Mouse (Mus musculus): Measurements from ENCODE around the gene Efna1.

The Efna1 gene

GRCm38 (mm10) chr3:89280606-89281511, at the start of gene Efna1:
Efna1 (minus strand) TSS chr3:89281142.
- DNase-seq (ENCODE audit: low read depth) = no peak

DNA sequence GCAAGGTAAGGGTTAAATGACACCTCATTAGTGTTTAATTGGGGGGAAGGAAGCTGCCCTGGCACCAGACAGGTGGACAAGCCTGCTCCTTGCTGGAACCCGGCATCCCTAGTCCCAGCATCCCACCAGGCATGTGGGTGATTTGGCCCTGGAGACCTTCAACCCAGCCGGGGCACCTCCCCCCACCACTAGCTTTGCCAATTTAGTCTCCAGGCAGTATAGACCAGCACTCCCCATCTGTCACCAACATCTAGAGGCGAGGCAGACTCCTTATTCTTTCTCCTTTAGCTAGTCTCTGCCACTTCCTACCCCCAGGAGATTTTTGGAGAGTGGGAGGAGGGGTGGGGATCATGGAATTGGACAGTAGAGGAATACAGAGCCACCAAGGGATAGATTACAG, 49.4 kb upstream of the Efna1 start:
- DNase-seq (ENCODE audit: low read depth) = no peak

DNA sequence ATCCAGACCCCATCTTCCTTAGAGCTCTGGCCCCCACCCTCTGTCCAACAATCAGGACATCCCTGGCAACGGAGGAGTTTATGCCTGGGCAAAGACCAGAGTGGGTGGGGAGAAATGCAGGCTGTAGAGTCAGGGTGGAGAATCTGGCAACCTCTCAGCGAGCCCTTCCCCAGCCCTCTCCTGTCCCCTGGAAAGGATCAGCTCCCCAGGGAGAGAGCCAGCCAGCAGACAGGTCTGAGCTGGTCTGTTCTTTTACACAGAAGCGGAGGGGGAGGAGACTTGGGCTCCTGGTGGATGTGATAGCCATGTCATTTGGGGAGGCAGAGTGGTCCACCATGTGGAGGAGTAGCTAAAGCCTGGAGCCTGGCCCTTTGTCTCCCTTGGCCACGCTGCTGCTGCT, 47.7 kb upstream of the Efna1 start:
- DNase-seq (ENCODE audit: low read depth) = no peak

DNA sequence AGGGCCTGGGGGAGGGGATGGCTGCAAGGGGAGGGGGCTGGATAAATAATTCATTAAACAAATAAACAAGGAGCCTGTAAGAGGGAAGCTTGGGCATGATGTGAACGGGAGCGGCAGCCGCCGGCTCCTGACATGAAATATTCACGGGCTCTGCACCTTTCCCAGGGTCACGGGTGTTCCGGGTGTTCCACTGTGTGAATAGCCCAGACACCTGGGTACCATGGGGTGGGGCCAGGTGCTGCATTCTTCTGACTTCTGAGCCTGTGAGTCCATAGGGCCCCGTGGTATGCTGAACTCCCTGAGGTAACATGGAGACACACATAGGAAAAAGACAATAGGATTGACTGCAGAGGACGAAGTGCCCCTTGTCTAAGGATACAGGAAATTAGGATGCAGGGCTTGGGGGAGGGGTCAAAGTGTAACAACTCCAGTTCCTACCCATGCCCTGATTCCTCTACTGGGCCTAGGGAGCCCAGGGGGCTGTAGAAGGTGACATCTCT, 46.5 kb upstream of the Efna1 start:
- no peak for DNase-seq (ENCODE audit: low read depth)

- no peak for DNase-seq (ENCODE audit: low read depth)
Measured at GRCm38 (mm10) chr3:89325882-89326281, 44.9 kb upstream of the Efna1 start.

DNA sequence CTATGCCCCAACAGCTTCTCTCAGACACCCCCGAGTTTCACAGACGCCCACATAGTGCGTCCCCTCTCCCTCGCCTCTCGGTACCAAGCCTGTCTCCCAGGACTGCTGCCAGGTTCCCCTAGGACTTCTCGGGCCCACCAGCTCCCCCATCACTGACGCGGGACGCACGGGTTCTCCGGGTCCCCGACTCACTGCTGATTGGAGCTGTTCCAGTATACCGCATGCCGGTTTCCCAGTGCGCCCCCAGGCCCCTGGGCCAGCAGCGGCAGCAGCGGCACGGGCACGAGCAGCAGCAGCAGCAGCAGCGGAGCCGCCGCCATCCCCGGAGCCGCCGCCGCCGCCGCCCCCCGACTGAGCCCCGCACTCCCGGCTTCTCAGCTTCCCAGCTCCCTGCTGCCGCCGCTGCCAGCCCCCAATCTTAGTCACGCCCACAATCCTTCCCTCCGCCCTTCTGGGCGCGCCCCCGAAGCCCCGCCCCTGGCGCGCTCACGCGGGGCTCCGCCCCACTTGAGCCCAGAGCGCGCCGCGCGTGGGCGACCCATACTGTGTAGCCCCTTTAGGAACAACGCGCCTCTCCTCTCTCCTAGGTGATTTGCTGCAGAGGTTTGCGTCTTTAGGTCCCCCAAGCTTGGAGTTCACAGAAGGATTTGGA, 41.7 kb upstream of the Efna1 start, which contains the start of gene Efna3:
TSS of gene Efna3 (minus strand) at position 452 of the 652 bp plus-strand sequence.
- no peak for DNase-seq (ENCODE audit: low read depth)

DNA sequence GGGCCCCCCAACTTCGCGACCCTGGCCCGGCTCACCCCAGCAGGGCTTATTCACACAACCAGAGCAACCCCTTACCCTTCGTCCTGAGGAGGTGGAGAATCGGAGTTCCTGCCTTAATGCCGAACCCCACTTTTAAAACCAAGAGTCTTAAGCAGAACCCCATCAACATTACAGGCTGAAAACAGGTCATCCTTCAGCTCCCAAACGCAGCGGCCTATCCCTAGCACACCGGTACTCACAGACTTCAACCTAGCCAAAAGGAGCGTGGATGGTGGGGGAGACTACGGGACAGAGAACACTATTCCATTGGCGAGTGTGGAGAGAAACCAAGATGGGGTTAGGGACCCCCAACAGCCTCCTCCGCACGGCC, 41.2 kb upstream of the Efna1 start:
- no peak for DNase-seq (ENCODE audit: low read depth)

DNA sequence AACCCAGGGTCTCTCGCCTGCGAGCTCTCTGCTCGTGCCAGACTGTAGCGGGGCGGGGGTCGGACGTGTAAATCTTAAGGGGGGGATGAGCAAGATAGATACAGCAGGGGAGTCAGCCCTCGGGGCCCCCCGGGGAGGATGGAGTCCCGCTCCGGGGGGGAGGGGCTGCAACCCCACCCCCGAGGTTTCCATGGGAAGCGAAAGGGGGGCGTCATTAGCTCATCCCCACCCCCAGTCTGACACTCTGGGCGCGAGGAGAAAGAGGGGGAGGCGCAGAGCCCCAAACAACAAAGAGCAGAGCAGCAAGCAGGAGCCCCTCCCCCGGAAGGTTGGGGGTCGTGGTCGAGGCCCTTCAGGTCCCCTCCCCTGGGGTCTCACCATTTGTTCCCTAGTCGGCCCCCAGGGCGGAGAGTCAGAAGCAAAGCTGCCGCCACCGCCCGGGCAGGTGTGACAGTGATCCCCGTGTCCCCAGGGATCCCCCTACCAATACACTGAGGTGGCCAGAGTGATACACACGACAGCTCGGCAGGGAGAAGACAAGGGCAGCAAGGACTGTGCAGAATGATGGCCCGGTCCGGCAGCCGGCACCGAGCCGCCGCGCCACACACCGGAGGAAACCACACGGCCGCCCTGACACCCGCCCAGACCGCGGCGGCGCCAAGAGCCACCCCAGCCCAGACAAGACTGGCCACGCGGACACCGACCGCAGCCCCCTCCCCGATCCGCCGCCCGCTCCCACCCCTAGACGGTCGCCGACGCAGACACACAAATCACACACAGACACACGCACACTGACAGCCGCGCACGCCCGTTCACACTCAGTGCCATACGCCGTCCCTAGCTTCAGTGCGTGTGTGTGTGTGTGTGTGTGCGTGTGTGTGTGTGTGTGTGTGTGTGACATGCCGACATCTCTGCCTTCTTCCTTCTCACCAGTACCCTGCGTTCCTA, 40.5 kb upstream of the Efna1 start:
- DNase-seq (ENCODE audit: low read depth) = no peak

DNA sequence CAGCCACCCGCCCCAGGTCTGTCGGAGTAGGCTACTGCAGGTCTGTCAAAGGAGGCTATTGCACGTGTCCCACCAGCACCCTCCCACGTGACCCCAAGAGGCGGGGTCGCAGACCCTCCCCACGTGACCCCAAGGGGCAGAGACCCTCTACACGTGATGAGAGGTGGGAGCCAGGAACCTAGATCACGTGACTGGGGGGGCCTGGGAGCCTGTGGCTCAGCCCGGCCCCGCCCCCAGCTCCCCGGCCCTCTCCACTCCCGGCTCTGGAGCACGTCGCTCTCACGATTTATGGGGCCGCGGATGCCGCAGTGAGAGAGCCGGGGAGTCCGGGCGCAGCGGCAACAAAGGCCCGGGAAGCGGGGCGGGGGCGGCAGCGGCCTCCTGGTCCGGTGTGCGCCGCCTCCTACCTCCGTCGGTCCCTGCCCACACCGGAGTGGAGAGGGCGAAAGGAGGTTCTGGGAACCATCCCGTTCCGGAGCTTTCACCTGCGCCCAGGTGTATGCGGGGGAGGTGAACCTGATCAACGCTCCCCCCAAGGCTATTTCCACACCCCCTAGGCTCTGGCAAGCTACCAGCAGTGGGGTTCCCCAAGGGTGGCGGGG, 39.7 kb upstream of the Efna1 start:
- no peak for DNase-seq (ENCODE audit: low read depth)

GRCm38 (mm10) chr3:89319591-89320350, 38.8 kb upstream of the Efna1 start:
- DNase-seq (ENCODE audit: low read depth) = no peak

DNA sequence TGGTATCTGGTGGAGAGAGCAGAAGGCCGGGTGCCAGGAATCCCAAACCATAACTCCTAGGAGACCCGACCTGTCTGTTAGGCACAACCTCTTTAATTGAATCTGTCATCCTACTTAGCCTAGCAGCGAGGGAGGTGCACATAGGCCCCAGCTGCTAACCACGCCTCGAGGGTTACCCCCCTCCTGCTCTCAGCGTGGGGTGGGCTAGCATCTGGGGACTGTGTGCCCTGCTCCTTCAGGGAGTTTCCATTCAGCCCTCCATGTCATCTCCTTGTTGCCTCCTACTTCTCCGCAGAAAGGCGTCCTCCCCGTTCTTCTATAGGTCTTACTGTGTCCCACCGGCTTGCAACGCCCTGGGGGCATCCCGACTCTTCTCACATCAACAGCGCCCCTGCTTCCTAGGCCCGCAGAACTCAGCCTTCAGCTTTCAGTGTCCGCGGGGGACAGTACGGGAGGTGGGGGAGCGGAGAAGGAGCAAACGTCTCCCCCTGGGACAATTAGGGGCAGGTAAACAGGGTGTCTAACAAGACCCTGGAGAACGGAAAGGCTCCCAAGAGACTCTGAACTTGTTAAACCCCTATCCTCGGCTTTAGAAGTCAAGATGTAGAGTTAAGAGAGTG, 38.1 kb upstream of the Efna1 start:
- DNase-seq (ENCODE audit: low read depth) = no peak

GRCm38 (mm10) chr3:89318316-89318715, 37.4 kb upstream of the Efna1 start:
- DNase-seq (ENCODE audit: low read depth) = no peak

DNA sequence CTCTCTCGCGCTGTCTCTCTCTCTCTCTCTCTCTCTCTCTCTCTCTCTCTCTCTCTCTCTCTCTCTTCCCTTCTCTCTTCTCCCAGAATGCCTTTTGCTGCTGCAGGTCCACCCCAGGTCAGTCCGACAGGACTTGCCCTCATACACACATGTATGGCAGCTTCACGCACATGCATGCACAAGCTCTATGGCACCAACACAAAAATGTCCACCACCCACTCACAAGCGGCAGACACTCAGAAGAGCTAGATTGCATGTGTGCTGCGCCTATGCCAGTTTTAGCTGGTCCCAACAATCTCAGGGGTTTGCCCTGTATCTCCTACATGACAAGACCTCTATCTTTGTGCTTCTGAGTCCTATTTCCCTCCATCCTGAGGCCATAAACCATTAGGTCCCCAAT, 36.3 kb upstream of the Efna1 start:
- no peak for DNase-seq (ENCODE audit: low read depth)

DNA sequence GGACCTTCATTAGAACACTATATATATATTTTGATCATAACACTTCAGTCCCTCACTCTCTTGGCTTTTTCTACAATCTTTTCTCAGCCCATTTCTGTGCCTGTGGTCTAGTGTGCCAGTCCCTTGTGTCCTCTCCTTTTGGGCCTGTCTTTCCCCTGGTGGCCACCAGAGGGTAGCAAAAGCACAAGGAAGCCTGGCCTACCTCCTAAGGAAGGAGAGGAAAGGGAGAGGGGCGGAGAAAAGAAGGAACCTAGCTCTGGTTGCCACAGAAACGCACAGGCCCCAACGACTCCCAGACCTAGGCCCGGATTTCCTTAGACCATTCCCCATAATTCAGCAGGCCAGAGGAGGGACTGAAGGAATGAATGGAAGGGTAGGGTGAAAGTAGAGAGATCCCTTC, 35.9 kb upstream of the Efna1 start:
- no peak for DNase-seq (ENCODE audit: low read depth)

DNA sequence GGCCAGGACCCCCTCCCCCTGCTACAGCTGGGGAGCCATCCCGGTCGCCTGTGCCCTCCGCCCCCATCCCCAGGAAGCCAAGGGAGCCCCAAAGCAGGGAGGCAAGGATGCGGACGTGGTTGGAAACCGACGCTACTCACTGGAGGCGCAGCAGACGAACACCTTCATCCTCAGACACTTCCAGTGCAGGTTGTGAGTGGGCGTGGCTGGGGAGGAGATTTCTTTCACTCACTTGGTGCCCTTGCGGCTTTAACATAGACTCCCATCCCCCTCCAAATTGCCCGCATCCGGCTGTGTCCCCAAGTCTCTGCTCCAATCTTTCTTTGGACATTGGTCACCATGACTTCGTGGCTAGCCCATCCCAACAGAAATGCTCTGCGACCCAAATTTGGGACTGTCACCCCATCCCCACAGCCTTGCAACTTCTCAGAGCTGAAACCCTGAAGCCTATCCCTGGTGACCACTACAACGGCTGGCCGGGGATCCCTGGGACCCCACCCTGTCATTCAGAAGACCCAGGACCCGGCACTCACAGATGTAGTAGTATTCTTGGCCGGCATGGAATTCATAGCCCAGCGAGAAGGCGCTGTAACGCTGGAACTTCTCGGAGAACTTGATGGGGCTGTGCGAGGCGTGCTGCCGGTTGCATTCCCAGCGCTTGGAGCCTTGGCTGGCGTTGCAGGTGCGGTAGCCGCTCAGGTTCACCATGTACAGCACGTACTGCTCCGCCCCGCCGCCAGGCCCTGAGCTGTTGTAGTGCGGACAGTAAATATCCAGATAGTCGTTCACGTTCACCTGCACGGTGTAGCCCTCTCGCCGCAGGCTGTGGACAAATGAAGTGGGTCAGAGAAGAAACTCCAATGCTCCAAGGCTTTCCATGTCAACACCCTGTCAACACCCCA, 35.2 kb upstream of the Efna1 start:
- DNase-seq (ENCODE audit: low read depth) = no peak

DNA sequence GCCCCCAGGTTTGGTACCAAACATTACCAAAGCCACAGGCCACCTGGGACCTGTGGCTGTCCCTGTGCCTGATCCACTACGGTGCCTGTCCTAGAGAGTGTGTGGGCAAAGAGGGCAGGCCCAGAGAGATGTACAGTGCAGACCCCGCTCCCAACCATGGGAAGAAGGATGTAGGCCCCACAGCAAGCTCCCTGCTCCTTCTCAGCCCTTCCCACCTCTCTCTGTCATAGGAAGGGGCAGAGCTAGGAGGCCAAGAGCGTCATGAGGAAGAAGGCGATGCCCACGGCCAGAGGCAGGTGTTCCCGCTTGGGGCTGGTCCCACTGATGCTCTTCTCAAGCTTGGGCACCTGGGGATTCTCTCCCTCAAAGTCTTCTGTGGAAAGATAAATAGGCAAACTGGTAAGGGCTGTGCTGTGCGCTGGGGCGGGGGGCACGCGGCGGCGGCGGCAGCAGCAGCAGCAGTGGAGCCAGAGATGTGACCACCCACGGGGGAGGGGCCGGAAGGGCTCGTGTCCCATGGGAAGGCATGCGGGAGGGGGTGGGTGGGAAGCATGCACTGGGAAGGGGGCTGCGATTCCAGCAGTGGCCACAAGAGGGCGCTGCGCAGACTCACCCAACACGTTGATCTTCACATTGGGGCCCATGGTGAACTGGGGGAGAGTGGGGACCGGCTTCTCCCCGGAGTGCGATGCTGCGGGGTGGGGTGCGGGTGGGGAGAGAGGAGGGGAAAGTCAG, 34.4 kb upstream of the Efna1 start:
- no peak for DNase-seq (ENCODE audit: low read depth)

DNA sequence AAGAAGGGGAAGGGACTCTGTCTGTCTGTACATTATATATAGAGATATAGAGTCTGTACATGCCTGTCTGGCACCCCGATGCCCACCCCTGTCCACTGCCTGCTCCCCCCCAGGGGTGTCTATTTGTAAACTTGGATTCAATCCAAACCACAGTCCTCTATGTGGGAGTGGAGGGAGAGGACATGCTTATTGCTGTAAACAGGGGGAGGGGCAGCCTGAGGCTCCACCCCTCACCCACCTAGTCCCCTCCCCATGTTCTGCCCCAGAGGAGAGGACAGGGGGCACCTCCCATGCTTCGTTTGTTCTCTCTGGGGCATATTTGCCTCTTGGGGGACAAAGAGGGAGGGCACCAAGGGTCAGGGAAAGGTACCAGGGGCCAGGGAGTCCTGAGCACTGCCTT, 33.8 kb upstream of the Efna1 start:
- no peak for DNase-seq (ENCODE audit: low read depth)

DNA sequence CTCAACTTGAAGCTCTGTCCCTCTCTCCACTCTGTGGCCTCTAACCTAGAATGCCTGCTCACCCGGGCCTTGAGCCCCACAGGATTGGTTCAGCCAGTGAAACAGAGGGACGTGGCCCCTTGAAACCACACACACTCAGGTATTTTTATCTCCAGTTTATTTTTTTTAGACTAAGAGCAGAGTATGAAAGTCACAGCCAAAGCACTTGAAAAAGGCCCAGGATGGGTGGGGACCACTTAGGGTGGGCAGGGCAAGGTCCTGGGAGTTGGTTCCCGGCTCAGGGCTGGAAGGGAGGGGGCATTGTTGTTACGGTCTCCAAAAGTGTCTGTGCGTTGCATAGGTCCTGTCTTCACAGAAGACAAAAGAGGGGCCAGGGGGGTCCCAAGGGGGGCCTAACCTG, 33.4 kb upstream of the Efna1 start:
- DNase-seq (ENCODE audit: low read depth) = no peak

DNA sequence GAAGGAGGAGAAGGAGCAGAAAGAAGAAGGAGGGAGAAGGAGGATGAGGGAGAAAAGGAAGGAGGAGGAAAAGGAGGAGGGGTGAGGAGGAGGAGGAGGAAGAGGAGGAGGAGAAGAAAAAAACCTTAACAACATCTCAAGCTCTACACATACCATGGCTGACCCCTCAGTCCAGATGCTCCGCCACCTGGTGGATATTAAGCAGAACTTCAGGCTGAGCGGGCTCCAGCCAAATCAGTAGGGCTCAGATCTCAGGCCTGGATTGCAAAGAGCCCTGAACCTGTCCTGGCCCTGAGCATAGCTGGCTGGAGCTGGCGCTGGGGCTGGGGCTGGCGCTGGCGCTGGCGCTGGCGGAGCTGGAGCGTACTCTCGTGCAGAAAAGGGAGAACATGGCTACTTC, 27.1 kb upstream of the Efna1 start:
- no peak for DNase-seq (ENCODE audit: low read depth)
